Mouse (Mus musculus) left cerebral cortex, adult 9 months (tissue): ENCODE measurements around the gene Olfr1385.
"Not testable (repeated sequence)": the region's sequence is repeated elsewhere in the genome, so short reads cannot be mapped to it uniquely, and the experiment has no call there.

Experiments
- DNase-seq, 2 experiments: peaks; one replicate each; pipeline ENCODE4 v3.0.0; 2022; ENCODE audit warnings: low spot score in 2 of 2

Gene Olfr1385

GRCm38 (mm10) chr11:49488770-49489169 lies at the start of gene Olfr1385:
Gene Olfr1385, plus strand, starts transcription at chr11:49489070.
- not testable (repeated sequence) for DNase-seq

GRCm38 (mm10) chr11:49455043-49455442 lies 33.8 kb upstream of the Olfr1385 start, which contains the start of gene Olfr1387:
Gene Olfr1387, plus strand, starts transcription at chr11:49455343.
- no peak for DNase-seq

- not testable (repeated sequence) for DNase-seq
Observed at GRCm38 (mm10) chr11:49464746-49465145, 24.1 kb upstream of the Olfr1385 start, which contains the start of gene Olfr1386. Gene Olfr1386, plus strand, starts transcription at chr11:49465046.

DNA sequence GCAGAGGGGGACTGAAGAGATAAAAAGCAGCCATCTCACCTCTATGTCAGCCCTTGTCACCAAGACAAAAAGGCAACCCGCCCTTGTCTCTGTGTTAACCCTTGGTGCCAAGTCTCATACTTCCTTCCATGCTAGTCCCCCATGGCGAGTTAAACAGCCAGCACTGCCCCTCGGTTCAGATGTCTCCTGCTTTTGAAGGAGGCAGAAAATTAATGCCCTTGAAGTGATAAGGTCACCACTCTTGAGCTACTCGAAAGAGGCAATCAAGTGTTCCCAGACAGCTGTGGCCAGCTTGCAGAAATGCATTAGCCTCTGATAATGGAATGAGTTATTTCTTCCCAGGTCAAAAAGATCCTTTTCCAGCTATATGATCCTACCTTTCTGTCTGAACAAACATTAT lies 2.9 kb upstream of the Olfr1385 start:
- DNase-seq, result no peak

DNA sequence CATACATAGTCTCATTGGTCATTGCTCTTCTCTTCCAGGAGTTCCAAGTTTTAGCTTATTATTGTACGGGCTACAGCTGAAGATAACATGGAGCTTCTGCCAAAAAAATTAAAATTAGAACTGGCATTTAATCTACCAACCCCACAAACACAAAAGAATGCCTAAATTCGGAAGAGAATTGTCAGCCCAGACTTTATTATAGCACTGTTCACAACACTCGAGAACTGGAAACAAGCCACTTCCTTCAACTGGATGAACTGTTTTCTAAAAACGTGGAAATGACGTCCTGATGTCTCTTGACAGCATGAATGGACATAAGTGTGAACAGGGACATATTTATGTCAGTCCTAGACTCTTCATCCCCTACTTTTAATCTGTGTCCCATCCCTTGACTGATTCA lies 29.2 kb downstream of the Olfr1385 start:
- peak in 1 of 2 experiments; percentile 5 for DNase-seq

DNA sequence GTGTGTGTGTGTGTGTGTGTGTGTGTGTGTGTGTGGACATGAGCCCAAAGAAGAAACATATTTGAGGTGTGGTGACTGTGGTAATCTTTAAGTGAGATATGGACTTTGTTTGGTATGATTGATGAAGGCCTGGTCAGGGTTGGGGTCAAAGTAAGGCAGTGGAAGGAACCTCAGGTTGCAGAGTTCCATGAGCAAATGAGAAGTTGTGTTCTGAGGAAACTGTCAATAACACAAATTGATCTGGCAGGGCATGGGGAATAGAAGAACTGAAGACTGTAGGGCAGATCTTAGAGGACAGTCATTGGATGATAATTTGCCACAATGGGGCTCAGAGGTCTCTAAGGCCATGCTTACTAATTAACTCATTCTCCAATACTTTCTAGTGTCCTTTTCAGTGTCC lies 30.5 kb downstream of the Olfr1385 start, which contains the start of gene Olfr1383:
Olfr1383 (plus strand) TSS at position 301 of the 400 bp plus-strand sequence.
- no peak for DNase-seq

DNA sequence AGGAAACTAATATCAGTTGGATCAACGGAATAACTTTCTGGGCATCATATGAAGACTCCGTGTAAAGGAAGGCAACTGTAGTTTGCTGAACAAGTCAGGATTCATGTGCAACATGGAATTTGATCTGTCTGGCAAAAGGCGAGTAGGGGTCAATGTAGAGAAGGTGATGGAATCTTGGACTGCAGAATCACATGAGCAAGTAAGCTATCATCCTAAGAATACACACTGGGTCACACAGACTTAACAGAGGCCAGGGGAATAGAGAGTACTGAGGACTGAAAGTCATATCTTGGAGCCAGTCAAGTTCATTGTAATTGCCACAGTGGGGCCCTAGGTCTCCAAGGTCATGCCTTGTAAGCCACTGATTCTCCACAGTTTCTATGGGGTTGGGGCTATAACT lies 39.1 kb downstream of the Olfr1385 start, which contains the start of gene Olfr1382:
Olfr1382 (plus strand) TSS at position 301 of the 400 bp plus-strand sequence.
- DNase-seq, result no peak

DNA sequence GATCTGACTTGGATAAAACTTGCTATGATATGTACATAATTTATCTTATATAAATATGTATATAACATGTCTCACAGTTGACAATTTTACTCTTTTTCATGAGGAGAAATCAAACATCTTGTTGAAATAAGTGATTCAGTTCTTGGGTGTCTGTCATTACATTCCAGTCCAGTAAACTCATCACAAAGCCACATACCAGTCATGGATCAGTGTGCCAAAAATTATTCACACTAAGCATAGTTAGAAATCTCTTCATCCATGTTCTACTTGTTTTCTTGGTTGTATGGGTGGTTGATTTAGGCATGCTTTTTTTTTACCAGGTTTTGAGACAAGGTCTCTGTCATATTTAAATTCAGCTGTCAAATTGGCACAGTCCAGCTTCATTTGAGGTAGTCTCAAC lies 43.9 kb downstream of the Olfr1385 start:
- DNase-seq, result no peak

DNA sequence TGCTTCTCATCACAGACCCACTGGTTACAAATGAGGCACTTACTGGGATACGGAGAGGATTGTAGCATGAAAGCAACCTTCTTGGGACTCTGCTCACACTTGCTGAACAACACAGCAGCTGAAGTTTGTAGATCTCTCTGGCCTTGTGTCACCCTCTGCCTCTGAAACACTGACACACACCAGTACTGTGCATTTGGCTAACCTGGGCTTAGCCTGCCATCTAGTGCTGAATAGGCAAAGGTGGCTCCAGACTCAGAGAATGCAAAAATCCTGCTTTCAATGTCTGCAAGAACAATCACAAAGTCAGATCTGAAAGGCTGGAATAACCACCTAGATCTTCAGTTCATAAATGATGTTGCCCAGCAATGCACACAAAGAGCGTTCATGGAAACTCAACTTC lies 47.8 kb downstream of the Olfr1385 start:
- peak in 1 of 2 experiments; percentile 42 for DNase-seq

- DNase-seq, result not testable (repeated sequence)
Observed at GRCm38 (mm10) chr11:49543149-49543548, 54.3 kb downstream of the Olfr1385 start, which contains the start of gene Olfr1381. Gene Olfr1381, plus strand, starts transcription at chr11:49543449.
